Mouse (Mus musculus) olfactory bulb, adult 2 months (tissue): ENCODE data around the gene Lrfn1.

Experiments
- CTCF ChIP-seq: fragments of 200-500 bp; IDR thresholded peaks from 2 replicates; pipeline ENCODE4 v1.5.1; 2012; ENCODE audit warnings: low read depth, mild to moderate bottlenecking, low read length, moderate library complexity; ENCODE audit not compliant: insufficient read depth
- POLR2A ChIP-seq: fragments of 200-500 bp; IDR thresholded peaks from 2 replicates; pipeline ENCODE4 v1.6.1; 2012; ENCODE audit warnings: mild to moderate bottlenecking, low read depth, low read length, moderate library complexity; ENCODE audit not compliant: insufficient read depth

GRCm38 (mm10) chr7:28484192-28484591, 32.4 kb downstream of the Lrfn1 start:
- TF ChIP-seq CTCF (no peak), POLR2A (no peak)
